Mouse (Mus musculus): Measurements from ENCODE around the gene Il34.

GRCm38 (mm10) chr8:110831956-110832355 is 26.2 kb upstream of the Il34 start:
- no peak for TF ChIP-seq CTCF (IDR thresholded peaks at IDR 0.05; ENCODE audit: borderline replicate concordance, extremely low read depth, insufficient read depth, insufficient read length)
- no peak for TF ChIP-seq POLR2A (IDR thresholded peaks at IDR 0.05; ENCODE audit: borderline replicate concordance, extremely low read depth, insufficient read depth, insufficient read length, poor library complexity, severe bottlenecking)
